Mouse (Mus musculus): ENCODE measurements at regions not wholly inside any gene's neighbourhood (a gene's known extent, or its start where the extent isn't known, plus 50 kb on each side); places are given as distances from the start of the nearest gene placed in this dataset.

GRCm38 (mm10) chr8:26910186-26910585 is 66.9 kb upstream of the Zfp703 start:
- DNase-seq (ENCODE audit: inconsistent age in 2 of 2, low spot score in 1 of 2), result no peak

- DNase-seq (ENCODE audit: inconsistent age in 2 of 2, low spot score in 1 of 2), result peak; percentile 26 to 53
These were observed 63.3 kb upstream of the Zfp703 start for GRCm38 (mm10) chr8:26913562-26914529.

GRCm38 (mm10) chr8:26915731-26916130 is 61.4 kb upstream of the Zfp703 start:
- DNase-seq (ENCODE audit: inconsistent age in 2 of 2, low spot score in 1 of 2), result peak; percentile 86 to 89

- no peak for DNase-seq (ENCODE audit: inconsistent age in 2 of 2, low spot score in 1 of 2)
These were observed 55.5 kb upstream of the Zfp703 start for GRCm38 (mm10) chr8:26921531-26922177.

- no peak for DNase-seq (ENCODE audit: inconsistent age in 2 of 2, low spot score in 1 of 2)
These were observed 55.0 kb upstream of the Zfp703 start for GRCm38 (mm10) chr8:26922178-26922540.

- DNase-seq (ENCODE audit: inconsistent age in 2 of 2, low spot score in 1 of 2), result no peak
These were observed 54.0 kb upstream of the Zfp703 start for GRCm38 (mm10) chr8:26923166-26923565.
